Mouse (Mus musculus): ENCODE results near the gene Bcl2l13.

DNA sequence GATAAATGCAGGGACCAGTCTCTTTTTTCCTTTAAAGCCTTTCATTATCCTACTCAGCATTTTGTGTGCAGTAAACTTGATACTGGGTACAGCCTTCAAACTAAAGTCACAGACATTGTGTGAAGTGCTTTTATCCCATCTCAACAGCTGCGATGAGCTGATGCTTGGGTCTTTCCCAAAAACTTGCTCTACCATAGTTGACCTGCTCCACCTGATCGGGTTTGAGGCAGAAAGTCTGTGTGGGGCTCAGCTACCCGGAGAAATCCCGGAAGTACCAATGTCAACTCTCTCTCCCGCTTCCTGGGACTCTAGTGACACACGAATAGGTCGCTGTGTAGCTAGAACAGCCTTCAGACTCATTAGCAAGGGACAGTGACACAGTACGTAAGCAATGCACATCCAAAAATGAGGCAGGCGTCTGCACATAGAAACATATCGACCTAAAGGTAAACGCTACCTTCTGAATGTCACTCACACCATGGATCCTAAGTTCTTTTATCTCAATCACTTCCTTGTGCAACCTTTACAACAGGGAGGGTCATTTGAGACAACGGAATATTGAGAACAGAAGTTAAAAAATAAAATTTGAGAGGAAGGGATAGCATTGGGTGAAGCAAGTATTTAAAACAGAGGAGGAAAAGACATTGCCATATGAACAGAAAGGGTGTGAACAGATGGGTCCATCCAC lies 102.9 kb downstream of the Bcl2l13 start:
- TF ChIP-seq CTCF (IDR thresholded peaks at IDR 0.05; ENCODE audit: insufficient read depth, low read length): no peak
- no peak for TF ChIP-seq POLR2A (IDR thresholded peaks at IDR 0.05; ENCODE audit: borderline replicate concordance, extremely low read depth, low read depth, low read length)
